Mouse (Mus musculus) CH12.LX (cell line): ENCODE data around the gene Hlf. TPM values are rescaled to one million over a fixed set of nuclear protein-coding genes. Genes with fewer than 3 reads are reported as not detected.

Experiments
- DNase-seq: peaks from one replicate; pipeline ENCODE4 v3.0.0-alpha.2; 2013; ENCODE audit errors: extremely low read depth
- H3K27ac ChIP-seq: 2 replicates; pipeline ENCODE4 v1.5.1; 2012; ENCODE audit warnings: low read depth, mild to moderate bottlenecking, control low read depth, moderate library complexity; ENCODE audit not compliant: insufficient read depth
- H3K27me3 ChIP-seq: replicated peaks from 2 replicates; pipeline ENCODE3; 2012; ENCODE audit warnings: inconsistent platforms
- H3K36me3 ChIP-seq, 2 experiments: replicated peaks in 1 of 2; 2 replicates each; pipeline versions ENCODE3 to v1.6.1; 2012; ENCODE audit warnings: inconsistent platforms in 1 of 2, low read length in 1 of 2, mild to moderate bottlenecking in 1 of 2, mixed read lengths in 1 of 2, moderate library complexity in 1 of 2; ENCODE audit not compliant: control insufficient read depth in 1 of 2, insufficient read depth in 1 of 2
- H3K4me1 ChIP-seq, 2 experiments: 2 replicates each; pipeline ENCODE4 v1.6.1; 2012; ENCODE audit warnings: inconsistent platforms in 1 of 2, moderate library complexity in 1 of 2; ENCODE audit not compliant: insufficient read depth in 2 of 2, control insufficient read depth in 1 of 2
- H3K4me2 ChIP-seq: 2 replicates; pipeline ENCODE4 v1.6.1; 2012; ENCODE audit warnings: low read depth, mild to moderate bottlenecking, control low read depth; ENCODE audit not compliant: poor library complexity, insufficient read depth, severe bottlenecking
- H3K4me3 ChIP-seq, 3 experiments: fragments of 150-350 bp in 1 of 3; sonication (generic) in 1 of 3; replicated peaks in 1 of 3; 2 replicates each; pipeline versions ENCODE3 to v1.5.1; 2011 to 2012; ENCODE audit warnings: low read depth in 2 of 3, low read length in 2 of 3, mild to moderate bottlenecking in 2 of 3, moderate library complexity in 2 of 3, control low read depth in 1 of 3, improper control_type of control experiment in 1 of 3, inconsistent platforms in 1 of 3, mixed read lengths in 1 of 3; ENCODE audit not compliant: poor library complexity in 1 of 3
- H3K79me2 ChIP-seq: replicated peaks from 2 replicates; pipeline ENCODE4 v1.6.1; 2012; ENCODE audit warnings: mild to moderate bottlenecking, moderate library complexity; ENCODE audit not compliant: control insufficient read depth, poor library complexity, insufficient read depth, severe bottlenecking; ENCODE audit errors: extremely low read depth
- H3K9ac ChIP-seq: 2 replicates; pipeline ENCODE4 v1.6.1; 2012; ENCODE audit warnings: low read depth, mild to moderate bottlenecking, control low read depth, moderate library complexity; ENCODE audit not compliant: insufficient read depth
- H3K9me3 ChIP-seq: replicated peaks from 2 replicates; pipeline ENCODE3; 2012; ENCODE audit warnings: low read length, inconsistent platforms, mixed read lengths
- BHLHE40 ChIP-seq: IDR thresholded peaks from 2 replicates; pipeline ENCODE4 v1.6.1; 2011; ENCODE audit warnings: mild to moderate bottlenecking, low read depth, low read length, improper control_type of control experiment
- CHD2 ChIP-seq: IDR thresholded peaks from 2 replicates; pipeline ENCODE4 v1.6.1; 2011; ENCODE audit warnings: low read length, improper control_type of control experiment
- CTCF ChIP-seq, 2 experiments: IDR thresholded peaks in 1 of 2; conservative IDR thresholded peaks in 1 of 2; 2 replicates each; pipeline ENCODE4 v1.5.1; 2011 to 2012; ENCODE audit warnings: low read depth in 2 of 2, low read length in 2 of 2, improper control_type of control experiment in 1 of 2, inconsistent platforms in 1 of 2, mild to moderate bottlenecking in 1 of 2, moderate library complexity in 1 of 2
- ELF1 ChIP-seq: IDR thresholded peaks from 2 replicates; pipeline ENCODE4 v1.6.1; 2014; ENCODE audit warnings: low read depth, mild to moderate bottlenecking, inconsistent platforms, low read length, improper control_type of control experiment
- EP300 ChIP-seq: IDR thresholded peaks from 2 replicates; pipeline ENCODE4 v1.6.1; 2011; ENCODE audit warnings: low read length, improper control_type of control experiment
- ETS1 ChIP-seq: conservative IDR thresholded peaks from 2 replicates; pipeline ENCODE4 v1.6.1; 2012; ENCODE audit warnings: low read depth, mild to moderate bottlenecking, inconsistent platforms, low read length, improper control_type of control experiment, moderate library complexity
- JUND ChIP-seq: conservative IDR thresholded peaks from 2 replicates; pipeline ENCODE4 v1.6.1; 2011; ENCODE audit warnings: low read depth, low read length, improper control_type of control experiment
- KAT2A ChIP-seq: IDR thresholded peaks from 2 replicates; pipeline ENCODE4 v1.6.1; 2012; ENCODE audit warnings: low read length, improper control_type of control experiment, inconsistent platforms; ENCODE audit not compliant: insufficient replicate concordance
- MAFK ChIP-seq: IDR thresholded peaks from 2 replicates; pipeline ENCODE4 v1.6.1; 2011; ENCODE audit warnings: low read length, improper control_type of control experiment; ENCODE audit not compliant: insufficient replicate concordance
- MAZ ChIP-seq: IDR thresholded peaks from 2 replicates; pipeline ENCODE4 v1.6.1; 2012; ENCODE audit warnings: low read depth, mild to moderate bottlenecking, inconsistent platforms, low read length, improper control_type of control experiment, moderate library complexity
- MEF2A ChIP-seq: IDR thresholded peaks from 2 replicates; pipeline ENCODE4 v1.6.1; 2014; ENCODE audit warnings: low read depth, mild to moderate bottlenecking, inconsistent platforms, low read length, improper control_type of control experiment, borderline replicate concordance
- MXI1 ChIP-seq: IDR thresholded peaks from 2 replicates; pipeline ENCODE4 v1.6.1; 2011; ENCODE audit warnings: mild to moderate bottlenecking, low read depth, low read length, improper control_type of control experiment
- MYC ChIP-seq: IDR thresholded peaks from 2 replicates; pipeline ENCODE4 v1.6.1; 2011; ENCODE audit warnings: low read depth, mild to moderate bottlenecking, improper control_type of control experiment, low read length
- NRF1 ChIP-seq: IDR thresholded peaks from 2 replicates; pipeline ENCODE4 v1.6.1; 2014; ENCODE audit warnings: low read depth, mild to moderate bottlenecking, inconsistent platforms, low read length, improper control_type of control experiment, moderate library complexity
- PAX5 ChIP-seq: IDR thresholded peaks from 2 replicates; pipeline ENCODE4 v1.6.1; 2012; ENCODE audit warnings: low read length, inconsistent platforms, mixed read lengths
- RCOR1 ChIP-seq: conservative IDR thresholded peaks from 2 replicates; pipeline ENCODE4 v1.6.1; 2012; ENCODE audit warnings: low read depth, mild to moderate bottlenecking, inconsistent platforms, low read length, improper control_type of control experiment
- SIN3A ChIP-seq: IDR thresholded peaks from 2 replicates; pipeline ENCODE4 v1.6.1; 2012; ENCODE audit warnings: low read length, improper control_type of control experiment, inconsistent platforms
- TBP ChIP-seq: conservative IDR thresholded peaks from 2 replicates; pipeline ENCODE4 v1.6.1; 2011; ENCODE audit warnings: low read depth, low read length, improper control_type of control experiment
- USF2 ChIP-seq: conservative IDR thresholded peaks from 2 replicates; pipeline ENCODE4 v1.6.1; 2011; ENCODE audit warnings: low read depth, low read length, improper control_type of control experiment
- ZNF384 ChIP-seq: IDR thresholded peaks from 2 replicates; pipeline ENCODE4 v1.6.1; 2012; ENCODE audit warnings: low read depth, low read length, improper control_type of control experiment, inconsistent platforms
- dilution Hi-C: fragments of 300-500 bp; cut with MboI; formaldehyde crosslinking; loops from 2 replicates; pipeline ENCODE4 v1.14.3; 2020; ENCODE audit warnings: low sequenced_read_pairs; ENCODE audit not compliant: extremely low pct_unique_long_range_greater_than_20kb, extremely low pct_ligation_motif_present
- in situ Hi-C: fragments of 300-500 bp; cut with MboI; formaldehyde crosslinking; loops from 3 replicates; pipeline ENCODE4 v1.14.3; 2019; ENCODE audit warnings: low sequenced_read_pairs, low pct_ligation_motif_present, low pct_unique_long_range_greater_than_20kb, mixed read lengths
- polyA plus RNA-seq: library from polyadenylated mRNA; unstranded; fragments of >175 nt; gene quantifications from 2 replicates; pipeline ENCODE4 v1.2.1, GENCODE M21; 2012; ENCODE audit warnings: low read depth; ENCODE audit not compliant: insufficient read length
- total RNA-seq, 2 experiments: library from RNA; depleted of rRNA; stranded (reverse); fragments of 300-350 nt in 1 of 2; fragments of >200 nt in 1 of 2; gene quantifications; 2 replicates each; pipeline ENCODE4 v1.2.3; 2012 to 2014

Gene Hlf
- total and polyA plus RNA-seq, 3 experiments = 0.08 to 0.36 TPM; not detected in 1

DNA sequence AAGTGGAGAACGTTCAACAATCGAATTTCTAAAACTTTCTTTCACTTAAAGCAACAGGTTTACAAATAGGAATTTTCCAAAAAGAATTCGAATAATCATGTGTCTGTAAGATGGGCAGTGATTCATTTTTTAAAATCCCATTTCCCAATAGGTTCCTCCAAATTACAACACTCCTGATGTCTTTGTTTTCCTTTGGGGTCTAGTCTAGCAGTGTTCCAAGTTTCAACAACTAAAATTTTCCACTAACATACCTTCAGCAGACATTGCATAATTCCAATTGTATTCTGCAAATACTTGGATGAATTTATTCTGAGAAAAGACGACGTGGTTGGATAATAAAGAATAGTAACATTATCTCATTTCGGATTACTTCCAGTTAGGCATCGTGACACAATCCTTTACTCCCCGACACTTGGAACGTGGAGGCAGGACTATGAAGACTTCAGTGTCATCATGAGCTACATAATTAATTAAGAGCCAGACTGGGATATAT, 60.4 kb downstream of the Hlf start:
- TF ChIP-seq ELF1 = no peak
- no peak for TF ChIP-seq TBP
- TF ChIP-seq ETS1 = no peak
- no peak for TF ChIP-seq EP300
- no peak for TF ChIP-seq CTCF (conservative IDR thresholded peaks at IDR 0.05 in 1 of 2, IDR thresholded peaks at IDR 0.05 in 1 of 2; ENCODE audit: low read depth in 2 of 2, low read length in 2 of 2)
- TF ChIP-seq KAT2A = no peak
- no peak for TF ChIP-seq PAX5
- TF ChIP-seq CHD2 = no peak
- TF ChIP-seq BHLHE40 = no peak
- no peak for TF ChIP-seq SIN3A
- no peak for TF ChIP-seq MAFK
- TF ChIP-seq MEF2A = no peak
- in situ Hi-C loops = no loop called here
- no peaks in the 10 kb centered on the region for H3K4me1 ChIP-seq
- H3K4me2 ChIP-seq = no peak overlapping the region
- H3K27me3 ChIP-seq = no peaks in the 10 kb centered on the region
- no peak overlapping the region for H3K9ac ChIP-seq
- dilution Hi-C loops = no loop called here
- no peak for DNase-seq
- no peaks in the 10 kb centered on the region for H3K79me2 ChIP-seq
- no peak overlapping the region for H3K27ac ChIP-seq
- H3K4me3 ChIP-seq = no peak overlapping the region
- H3K9me3 ChIP-seq = no peaks in the 10 kb centered on the region
- no peaks in the 10 kb centered on the region for H3K36me3 ChIP-seq

DNA sequence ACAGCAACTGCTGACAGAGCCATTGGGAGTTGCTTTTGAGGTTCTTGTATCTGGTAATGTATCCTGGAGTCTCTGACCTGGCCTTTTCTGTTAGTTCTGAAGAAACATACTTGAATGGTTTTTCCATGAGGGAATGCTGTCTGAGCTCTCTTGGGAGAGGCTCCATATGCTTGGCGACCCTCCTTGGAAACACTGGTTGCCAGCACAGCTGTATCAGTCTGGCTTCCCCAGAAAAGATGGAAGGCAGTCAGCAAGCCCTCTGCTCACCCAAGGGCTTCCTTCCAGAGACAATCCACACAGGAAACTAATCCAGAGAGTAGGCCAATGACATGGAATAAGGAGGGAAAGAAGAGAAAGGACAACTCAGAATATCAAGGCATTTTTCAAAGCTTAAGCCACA, 63.9 kb downstream of the Hlf start:
- H3K9me3 ChIP-seq = no peaks in the 10 kb centered on the region
- H3K4me2 ChIP-seq = no peak overlapping the region
- no peaks in the 10 kb centered on the region for H3K36me3 ChIP-seq
- TF ChIP-seq ZNF384 (no peak), BHLHE40 (no peak), PAX5 (no peak), MYC (no peak), JUND (no peak), MXI1 (no peak), NRF1 (no peak), MAZ (no peak), USF2 (no peak), RCOR1 (no peak), ELF1 (no peak)
- dilution Hi-C loops = no loop called here
- H3K4me3 ChIP-seq = no peak overlapping the region
- no peaks in the 10 kb centered on the region for H3K27me3 ChIP-seq
- DNase-seq = no peak
- H3K9ac ChIP-seq = no peak overlapping the region
- H3K4me1 ChIP-seq = no peaks in the 10 kb centered on the region
- in situ Hi-C loops = no loop called here
- no peak overlapping the region for H3K27ac ChIP-seq
- no peaks in the 10 kb centered on the region for H3K79me2 ChIP-seq
